Mouse (Mus musculus) fibroblast of lung, adult 2 months (primary cell): Measurements from ENCODE around the gene Trem1.

Source experiments
- DNase-seq: peaks from one replicate; pipeline ENCODE4 v3.0.0-alpha.2; 2011; ENCODE audit warnings: low read depth

The Trem1 gene

GRCm38 (mm10) chr17:48268276-48268675 is 35.7 kb downstream of the Trem1 start:
- DNase-seq = no peak

DNA sequence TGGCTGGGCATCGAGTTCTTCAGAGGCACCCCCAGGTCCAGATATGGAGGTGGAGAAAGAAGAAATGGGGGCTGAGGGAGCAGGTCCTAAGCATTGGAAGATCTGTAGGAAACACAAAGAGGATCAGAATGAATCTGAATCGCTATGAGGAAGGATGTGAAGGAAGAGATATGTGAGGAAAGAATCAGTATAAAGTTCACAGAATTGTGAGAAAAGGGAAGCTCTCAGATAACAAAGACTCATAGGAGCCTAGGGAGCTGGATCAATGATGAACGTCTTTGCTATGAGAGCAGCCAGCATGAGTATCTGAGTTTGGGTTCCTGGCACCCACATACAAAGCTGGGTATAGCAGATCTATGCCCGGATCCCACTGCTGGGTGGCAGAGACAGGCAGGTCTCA is 37.3 kb downstream of the Trem1 start:
- DNase-seq = no peak

- DNase-seq = no peak
These were observed 39.6 kb downstream of the Trem1 start for GRCm38 (mm10) chr17:48272158-48272557.

DNA sequence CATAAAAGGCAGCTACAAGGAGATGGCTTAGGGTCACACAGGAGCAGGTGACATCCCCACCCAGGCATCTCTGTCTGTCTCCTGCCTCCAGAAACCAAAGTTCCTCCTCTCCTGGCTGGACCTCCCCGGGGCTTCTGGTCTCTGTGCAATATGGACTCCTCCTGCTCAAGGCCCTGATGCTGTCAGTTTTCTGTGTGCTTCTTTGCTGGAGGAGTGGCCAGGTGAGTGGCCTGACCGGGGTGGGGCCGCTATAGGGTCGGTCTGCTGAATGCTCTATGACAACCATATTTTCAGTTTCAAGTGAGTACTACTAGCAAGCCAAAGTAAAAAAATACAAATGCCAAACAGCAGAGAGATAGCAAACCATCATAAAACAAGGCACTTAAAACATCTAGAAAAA is 40.0 kb downstream of the Trem1 start:
- DNase-seq = no peak

DNA sequence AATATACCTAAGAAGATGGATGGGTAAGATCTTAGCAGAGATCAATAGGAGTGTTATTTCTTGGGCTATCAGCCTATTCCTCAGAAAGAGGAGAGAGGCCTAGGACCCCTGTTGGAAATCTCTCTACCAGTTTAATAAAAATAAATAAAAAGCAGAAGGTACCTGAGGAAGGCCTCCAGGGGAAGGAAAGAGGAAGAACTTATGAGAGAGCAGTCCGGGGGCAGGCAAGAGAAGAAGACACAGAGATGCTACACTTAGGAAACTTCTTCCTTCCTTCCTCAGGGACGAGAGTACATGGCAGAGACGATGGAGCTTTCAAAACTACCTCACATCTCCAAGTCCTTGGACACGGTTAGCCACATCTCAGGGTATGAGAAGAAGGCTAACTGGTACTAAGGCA is 41.5 kb downstream of the Trem1 start:
- no peak for DNase-seq

DNA sequence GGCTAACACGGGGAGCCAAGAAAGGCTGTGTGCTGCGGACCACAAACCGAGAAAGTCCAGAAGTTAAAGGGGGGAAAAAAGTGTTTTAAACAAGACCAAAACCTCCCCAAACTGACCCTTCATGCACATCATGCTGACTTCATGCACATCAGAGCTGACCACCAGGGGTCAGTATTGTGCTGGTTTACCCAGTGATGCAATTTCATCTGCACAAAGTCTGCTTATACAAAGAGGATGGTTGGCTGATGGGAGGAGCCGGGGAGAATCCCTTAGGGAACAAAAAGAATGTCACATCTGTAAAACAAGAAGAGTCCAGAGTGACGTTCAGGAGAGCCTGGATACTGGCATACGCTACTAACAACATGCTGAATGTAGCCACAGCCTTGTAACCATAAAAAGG is 42.3 kb downstream of the Trem1 start:
- DNase-seq = peak; percentile 52

DNA sequence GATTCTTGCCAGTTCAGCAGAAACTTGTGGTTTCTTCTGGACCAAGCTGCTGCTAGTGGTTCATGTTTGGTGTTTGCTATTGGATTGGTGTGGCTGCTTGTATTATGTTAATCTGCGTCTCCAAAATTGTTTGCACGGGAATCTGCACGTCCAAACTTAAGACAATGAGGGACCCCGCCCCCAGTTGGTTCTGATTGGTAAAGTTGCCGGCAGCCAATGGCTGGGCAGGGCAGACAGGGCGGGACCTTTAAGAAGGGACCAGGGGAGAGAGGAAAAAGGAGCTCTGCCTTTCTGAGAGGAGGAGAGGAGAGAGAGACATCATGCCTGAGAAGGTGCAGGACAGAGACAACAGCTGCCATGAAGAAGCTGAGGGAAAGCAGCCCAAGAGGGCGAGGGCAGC is 43.2 kb downstream of the Trem1 start:
- no peak for DNase-seq

DNA sequence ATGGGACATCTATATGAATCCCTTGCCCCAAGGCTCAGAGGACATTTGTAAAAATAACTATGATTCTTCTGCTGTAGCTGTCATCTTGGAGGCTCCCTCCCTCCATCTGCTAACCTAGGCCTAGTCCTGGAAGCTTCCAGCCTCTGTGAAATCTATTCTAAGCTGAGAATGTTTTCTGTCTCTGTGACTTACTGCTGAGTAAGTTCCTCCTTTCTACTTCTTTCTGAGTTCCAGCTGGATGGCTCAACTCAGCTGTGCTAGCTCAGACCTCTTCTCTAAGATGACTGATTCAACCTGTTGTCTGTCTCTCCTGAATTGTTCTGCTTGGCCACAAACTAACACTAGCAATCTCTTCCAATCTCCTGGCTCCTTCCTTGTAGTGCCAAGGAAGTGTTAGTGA is 45.8 kb downstream of the Trem1 start:
- no peak for DNase-seq

DNA sequence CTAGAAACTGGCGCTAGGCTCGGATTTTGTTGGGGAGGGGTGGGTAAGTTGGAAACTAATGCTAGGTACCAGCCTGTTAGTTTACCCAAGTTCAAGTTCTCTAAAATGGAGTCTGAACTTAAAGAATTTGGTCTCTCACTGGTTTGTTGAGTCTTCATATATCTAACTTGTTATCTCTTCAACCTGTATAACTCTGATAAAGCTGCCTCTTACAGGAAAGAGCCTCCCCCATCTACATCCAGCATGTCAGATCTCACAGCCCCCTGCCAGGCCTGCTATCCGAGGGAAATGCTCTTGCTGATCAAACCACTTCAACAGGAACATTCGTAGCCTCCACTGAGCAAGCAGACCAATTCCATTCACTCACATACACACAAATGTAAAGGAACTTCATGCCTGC is 46.4 kb downstream of the Trem1 start:
- no peak for DNase-seq

- DNase-seq = no peak
These were observed 48.6 kb downstream of the Trem1 start for GRCm38 (mm10) chr17:48280943-48281738.

- DNase-seq = no peak
These were observed 49.1 kb downstream of the Trem1 start for GRCm38 (mm10) chr17:48281739-48282085.

GRCm38 (mm10) chr17:48286765-48287164 is 54.2 kb downstream of the Trem1 start:
- DNase-seq = no peak

GRCm38 (mm10) chr17:48287276-48287675 is 54.7 kb downstream of the Trem1 start:
- DNase-seq = no peak

DNA sequence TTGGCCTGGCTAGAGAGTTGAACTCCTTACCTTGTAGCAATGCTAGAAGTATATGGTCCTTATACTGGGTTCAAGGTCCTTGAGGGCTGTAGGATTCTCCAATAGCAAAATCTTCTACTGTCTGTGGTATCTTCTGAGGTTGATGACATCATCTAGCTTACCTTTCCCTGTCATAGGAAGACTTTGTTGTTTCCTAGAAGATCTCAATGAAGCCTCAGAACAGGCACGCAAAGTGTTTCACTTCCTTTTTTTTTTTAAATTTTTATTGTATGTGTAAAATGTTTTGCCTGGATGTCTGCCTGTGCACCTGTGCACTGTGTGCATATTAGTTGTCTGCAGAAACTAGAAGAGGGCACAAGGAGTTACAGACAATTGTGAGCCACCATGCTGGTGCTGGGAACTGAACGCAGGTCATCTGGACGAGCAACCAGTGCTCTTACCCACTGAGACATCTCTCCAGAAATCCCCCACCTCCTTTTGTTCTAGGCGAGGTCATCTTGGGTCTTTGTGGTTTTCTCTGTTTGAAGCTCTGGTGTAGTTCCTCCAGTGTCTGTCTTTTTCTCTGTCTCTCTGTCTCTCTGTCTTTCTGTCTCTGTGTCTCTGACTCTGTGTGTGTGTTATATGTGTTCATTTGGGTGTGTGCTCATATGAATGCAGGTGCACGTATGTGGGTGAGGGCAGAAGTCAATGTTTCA is 61.1 kb downstream of the Trem1 start:
- no peak for DNase-seq
